Mouse (Mus musculus): Measurements from ENCODE around the gene Arntl2. TPM values are rescaled to one million over a fixed set of nuclear protein-coding genes. Genes with fewer than 3 reads are reported as not detected.

Gene Arntl2
- total RNA-seq (2015) = not detected in 2 replicates
- not detected in 2 replicates for total RNA-seq (2017)

GRCm38 (mm10) chr6:146795924-146796545, at the start of gene Arntl2:
Arntl2 (plus strand) TSS chr6:146796055.
- ATAC-seq (replicated peaks; ENCODE audit: poor library complexity) = peak; percentile 96

GRCm38 (mm10) chr6:146746577-146746976, 49.3 kb upstream of the Arntl2 start:
- ATAC-seq (replicated peaks; ENCODE audit: poor library complexity) = no peak

- ATAC-seq (replicated peaks; ENCODE audit: poor library complexity) = no peak
Observed at GRCm38 (mm10) chr6:146747057-146747456, 48.8 kb upstream of the Arntl2 start.

GRCm38 (mm10) chr6:146748271-146748670, 47.6 kb upstream of the Arntl2 start:
- ATAC-seq (replicated peaks; ENCODE audit: poor library complexity) = no peak

- peak; percentile 40; the same call in 1 of the 2 replicates for ATAC-seq (replicated peaks; ENCODE audit: poor library complexity)
Observed at GRCm38 (mm10) chr6:146751671-146752070, 44.2 kb upstream of the Arntl2 start.

GRCm38 (mm10) chr6:146752178-146752577, 43.7 kb upstream of the Arntl2 start:
- no peak for ATAC-seq (replicated peaks; ENCODE audit: poor library complexity)

GRCm38 (mm10) chr6:146752612-146753011, 43.2 kb upstream of the Arntl2 start:
- ATAC-seq (replicated peaks; ENCODE audit: poor library complexity) = no peak

GRCm38 (mm10) chr6:146753560-146754160, 42.2 kb upstream of the Arntl2 start:
- no peak for ATAC-seq (replicated peaks; ENCODE audit: poor library complexity)

GRCm38 (mm10) chr6:146755136-146755535, 40.7 kb upstream of the Arntl2 start:
- ATAC-seq (replicated peaks; ENCODE audit: poor library complexity) = peak; percentile 76

- no peak for ATAC-seq (replicated peaks; ENCODE audit: poor library complexity)
Observed at GRCm38 (mm10) chr6:146755679-146756078, 40.2 kb upstream of the Arntl2 start.

GRCm38 (mm10) chr6:146759027-146759426, 36.8 kb upstream of the Arntl2 start:
- peak; percentile 75 for ATAC-seq (replicated peaks; ENCODE audit: poor library complexity)

GRCm38 (mm10) chr6:146760022-146760421, 35.8 kb upstream of the Arntl2 start:
- ATAC-seq (replicated peaks; ENCODE audit: poor library complexity) = no peak

GRCm38 (mm10) chr6:146760736-146761135, 35.1 kb upstream of the Arntl2 start:
- no peak for ATAC-seq (replicated peaks; ENCODE audit: poor library complexity)

- ATAC-seq (replicated peaks; ENCODE audit: poor library complexity) = peak; percentile 45
Observed at GRCm38 (mm10) chr6:146762264-146762898, 33.5 kb upstream of the Arntl2 start.

- no peak for ATAC-seq (replicated peaks; ENCODE audit: poor library complexity)
Observed at GRCm38 (mm10) chr6:146764593-146764992, 31.3 kb upstream of the Arntl2 start.

- ATAC-seq (replicated peaks; ENCODE audit: poor library complexity) = no peak
Observed at GRCm38 (mm10) chr6:146765270-146765669, 30.6 kb upstream of the Arntl2 start.

- no peak for ATAC-seq (replicated peaks; ENCODE audit: poor library complexity)
Observed at GRCm38 (mm10) chr6:146768813-146769404, 26.9 kb upstream of the Arntl2 start.

- peak; percentile 77 for ATAC-seq (replicated peaks; ENCODE audit: poor library complexity)
Observed at GRCm38 (mm10) chr6:146770005-146770745, 25.7 kb upstream of the Arntl2 start.

GRCm38 (mm10) chr6:146770808-146771207, 25.0 kb upstream of the Arntl2 start:
- no peak for ATAC-seq (replicated peaks; ENCODE audit: poor library complexity)

- ATAC-seq (replicated peaks; ENCODE audit: poor library complexity) = peak; percentile 64
Observed at GRCm38 (mm10) chr6:146775864-146776263, 20.0 kb upstream of the Arntl2 start.

Measured in megakaryocyte progenitor cell, adult 5-6 weeks (primary cell).